Mouse (Mus musculus) limb, embryonic 10.5 days (tissue): ENCODE data around the gene Vps13c. TPM values are rescaled to one million over a fixed set of nuclear protein-coding genes. Genes with fewer than 3 reads are reported as not detected.

Experiments used
- DNase-seq: peaks from one replicate; pipeline ENCODE4 v3.0.0-alpha.2; 2017; ENCODE audit warnings: low spot score
- H3K27ac ChIP-seq: fragments of 300-500 bp; sonication (generic); 2 replicates; pipeline ENCODE4 v1.5.1; 2016; ENCODE audit warnings: mild to moderate bottlenecking
- H3K27me3 ChIP-seq: fragments of 300-500 bp; sonication (generic); 2 replicates; pipeline ENCODE4 v1.6.1; 2016; ENCODE audit warnings: low read depth, mild to moderate bottlenecking; ENCODE audit not compliant: poor library complexity, severe bottlenecking
- H3K36me3 ChIP-seq: fragments of 300-500 bp; sonication (generic); 2 replicates; pipeline ENCODE4 v1.6.1; 2016; ENCODE audit warnings: mild to moderate bottlenecking, moderate library complexity
- H3K4me1 ChIP-seq: fragments of 300-500 bp; sonication (generic); 2 replicates; pipeline ENCODE4 v1.6.1; 2016
- H3K4me3 ChIP-seq: fragments of 300-500 bp; sonication (generic); 2 replicates; pipeline ENCODE4 v1.5.1; 2016; ENCODE audit warnings: mild to moderate bottlenecking, moderate library complexity
- H3K9me3 ChIP-seq: fragments of 300-500 bp; sonication (generic); replicated peaks from 2 replicates; pipeline ENCODE4 v1.6.1; 2016; ENCODE audit warnings: mild to moderate bottlenecking
- WGBS: fragments of 180-500 bp; shearing (Covaris S2); methylation state at CpG from one replicate; pipeline ENCODE4 v1.1.7; 2016; 5-methylcytosine and 5-hydroxymethylcytosine counted together
- polyA plus RNA-seq: library from polyadenylated mRNA; unstranded; fragments of >200 nt; fragmentation: Nextera tagmentation; extraction: Ambion mirVana; gene quantifications from 2 replicates; pipeline ENCODE4 v1.2.1, GENCODE M21; 2016

The Vps13c gene
- polyA plus RNA-seq, 1 experiment from 2014 or later, result 2.3 TPM

GRCm38 (mm10) chr9:67905541-67905940 is 65.3 kb downstream of the Vps13c start:
- Histone ChIP-seq H3K4me3 (no peak overlapping the region), H3K36me3 (peaks cover 39% of the 10 kb centered on the region), H3K9me3 (no peaks in the 10 kb centered on the region), H3K4me1 (no peaks in the 10 kb centered on the region), H3K27me3 (no peaks in the 10 kb centered on the region), H3K27ac (no peak overlapping the region)
- DNase-seq, result no peak
- 91% methylated on average over 2 of the region's 2 CpGs for WGBS

- Histone ChIP-seq H3K4me1 (no peaks in the 10 kb centered on the region), H3K27me3 (no peaks in the 10 kb centered on the region), H3K9me3 (no peaks in the 10 kb centered on the region), H3K36me3 (peaks cover 34% of the 10 kb centered on the region), H3K4me3 (no peak overlapping the region), H3K27ac (no peak overlapping the region)
- DNase-seq, result no peak
- WGBS, result 83% methylated on average over 7 of the region's 7 CpGs
Measured at GRCm38 (mm10) chr9:67914681-67915080, 74.5 kb downstream of the Vps13c start.

- 89% methylated on average over 5 of the region's 5 CpGs for WGBS
- DNase-seq, result no peak
- Histone ChIP-seq H3K4me1 (no peaks in the 10 kb centered on the region), H3K36me3 (peaks cover 22% of the 10 kb centered on the region), H3K4me3 (no peak overlapping the region), H3K9me3 (no peaks in the 10 kb centered on the region), H3K27me3 (no peaks in the 10 kb centered on the region), H3K27ac (no peak overlapping the region)
Measured at GRCm38 (mm10) chr9:67922350-67922749, 82.2 kb downstream of the Vps13c start.

GRCm38 (mm10) chr9:67930629-67931028 is 90.4 kb downstream of the Vps13c start:
- H3K27ac ChIP-seq, result no peak overlapping the region
- H3K27me3 ChIP-seq, result no peaks in the 10 kb centered on the region
- H3K4me3 ChIP-seq, result no peak overlapping the region
- 64% methylated on average over 7 of the region's 7 CpGs for whole genome bisulfite sequencing
- no peak for DNase-seq
- H3K9me3 ChIP-seq, result no peaks in the 10 kb centered on the region
- no peaks in the 10 kb centered on the region for H3K4me1 ChIP-seq
- peaks cover 34% of the 10 kb centered on the region for H3K36me3 ChIP-seq

GRCm38 (mm10) chr9:67937286-67937685 is 97.1 kb downstream of the Vps13c start:
- Histone ChIP-seq H3K36me3 (peaks cover 11% of the 10 kb centered on the region), H3K4me3 (no peak overlapping the region), H3K9me3 (no peaks in the 10 kb centered on the region), H3K27ac (no peak overlapping the region), H3K27me3 (no peaks in the 10 kb centered on the region), H3K4me1 (no peaks in the 10 kb centered on the region)
- WGBS, result 89% methylated on average over 2 of the region's 2 CpGs
- DNase-seq, result no peak

GRCm38 (mm10) chr9:67955466-67956010 is 115.3 kb downstream of the Vps13c start:
- Histone ChIP-seq H3K36me3 (peaks cover 33% of the 10 kb centered on the region), H3K9me3 (no peaks in the 10 kb centered on the region), H3K27me3 (no peaks in the 10 kb centered on the region), H3K4me3 (no peak overlapping the region), H3K27ac (no peak overlapping the region), H3K4me1 (no peaks in the 10 kb centered on the region)
- DNase-seq, result no peak
- 90% methylated on average over 7 of the region's 7 CpGs for WGBS

GRCm38 (mm10) chr9:67961953-67962352 is 121.8 kb downstream of the Vps13c start:
- Histone ChIP-seq H3K36me3 (peaks cover 32% of the 10 kb centered on the region), H3K27ac (no peak overlapping the region), H3K4me1 (no peaks in the 10 kb centered on the region), H3K27me3 (no peaks in the 10 kb centered on the region), H3K4me3 (no peak overlapping the region), H3K9me3 (no peaks in the 10 kb centered on the region)
- no peak for DNase-seq
- 94% methylated on average over 5 of the region's 5 CpGs for WGBS

- H3K36me3 ChIP-seq, result peaks cover 29% of the 10 kb centered on the region
- no peaks in the 10 kb centered on the region for H3K4me1 ChIP-seq
- H3K9me3 ChIP-seq, result no peaks in the 10 kb centered on the region
- no peak overlapping the region for H3K4me3 ChIP-seq
- 78% methylated on average over 14 of the region's 14 CpGs for WGBS
- no peak for DNase-seq
- H3K27ac ChIP-seq, result no peak overlapping the region
- H3K27me3 ChIP-seq, result no peaks in the 10 kb centered on the region
Measured at GRCm38 (mm10) chr9:67965889-67966288, 125.7 kb downstream of the Vps13c start.

- H3K9me3 ChIP-seq, result no peaks in the 10 kb centered on the region
- H3K36me3 ChIP-seq, result peaks cover 22% of the 10 kb centered on the region
- H3K4me3 ChIP-seq, result no peak overlapping the region
- no peaks in the 10 kb centered on the region for H3K27me3 ChIP-seq
- no peak overlapping the region for H3K27ac ChIP-seq
- H3K4me1 ChIP-seq, result no peaks in the 10 kb centered on the region
- 83% methylated on average over 3 of the region's 3 CpGs for WGBS
- no peak for DNase-seq
Measured at GRCm38 (mm10) chr9:67967011-67967410, 126.8 kb downstream of the Vps13c start.

- Histone ChIP-seq H3K27me3 (no peaks in the 10 kb centered on the region), H3K4me1 (no peaks in the 10 kb centered on the region), H3K27ac (no peak overlapping the region), H3K9me3 (no peaks in the 10 kb centered on the region), H3K4me3 (no peak overlapping the region), H3K36me3 (peaks cover 12% of the 10 kb centered on the region)
- 42% methylated on average over 6 of the region's 6 CpGs for WGBS
- no peak for DNase-seq
Measured at GRCm38 (mm10) chr9:67973451-67973850, 133.3 kb downstream of the Vps13c start.

GRCm38 (mm10) chr9:67975491-67975890 is 135.3 kb downstream of the Vps13c start:
- Histone ChIP-seq H3K27me3 (no peaks in the 10 kb centered on the region), H3K4me1 (no peaks in the 10 kb centered on the region), H3K9me3 (no peaks in the 10 kb centered on the region), H3K27ac (no peak overlapping the region), H3K36me3 (peaks cover 11% of the 10 kb centered on the region), H3K4me3 (no peak overlapping the region)
- 93% methylated on average over 9 of the region's 9 CpGs for WGBS
- DNase-seq, result no peak

GRCm38 (mm10) chr9:68006566-68006965 is 166.4 kb downstream of the Vps13c start:
- DNase-seq, result no peak
- Histone ChIP-seq H3K27me3 (no peaks in the 10 kb centered on the region), H3K9me3 (no peaks in the 10 kb centered on the region), H3K4me3 (no peak overlapping the region), H3K4me1 (no peaks in the 10 kb centered on the region), H3K36me3 (no peaks in the 10 kb centered on the region), H3K27ac (no peak overlapping the region)
- WGBS, result 95% methylated on average over 7 of the region's 7 CpGs

GRCm38 (mm10) chr9:68014991-68015396 is 174.8 kb downstream of the Vps13c start:
- Histone ChIP-seq H3K9me3 (no peaks in the 10 kb centered on the region), H3K4me3 (no peak overlapping the region), H3K4me1 (peaks cover 3% of the 10 kb centered on the region; the same call in 1 of the 2 replicates), H3K27me3 (peaks cover 24% of the 10 kb centered on the region), H3K36me3 (no peaks in the 10 kb centered on the region), H3K27ac (no peak overlapping the region)
- 9% methylated on average over 11 of the region's 11 CpGs for WGBS
- DNase-seq, result peak; percentile 86
